Mouse (Mus musculus) adrenal gland, adult 2 months (tissue): ENCODE results near the gene Abcc6. TPM values are rescaled to one million over a fixed set of nuclear protein-coding genes. Genes with fewer than 3 reads are reported as not detected.
A peak's percentile ranks its signal among the peaks of the same experiment; 100 is the strongest.

Experiments
- DNase-seq: peaks from one replicate; pipeline ENCODE4 v3.0.0; 2021
- long read RNA-seq: library from polyadenylated mRNA; stranded (forward); transcript quantifications from one replicate; pipeline ENCODE4 v2.0.0, GENCODE M21; 2021
- polyA plus RNA-seq: library from polyadenylated mRNA; depleted of rRNA; stranded (reverse); fragments of >200 nt; gene quantifications from 2 replicates; pipeline ENCODE4 v1.2.3, GENCODE M21; 2012; rRNA removed
- total RNA-seq, 2 experiments: library from RNA; stranded (reverse); gene quantifications; 2 replicates each; pipeline ENCODE4 v1.2.3; 2021

Gene Abcc6
- total RNA-seq (under 1 TPM; 0.14 to 0.66 TPM), polyA plus RNA-seq (0.19 and 0.30 TPM in 2 replicates)
- long read RNA-seq, result 0 reads

GRCm38 (mm10) chr7:46030145-46030488 is at the start of gene Abcc6:
Gene Abcc6, minus strand, starts transcription at chr7:46030302.
- DNase-seq, result peak; percentile 45

GRCm38 (mm10) chr7:46077675-46078074 is 47.6 kb upstream of the Abcc6 start:
- DNase-seq, result no peak

- DNase-seq, result no peak
Observed at GRCm38 (mm10) chr7:46076844-46077243, 46.7 kb upstream of the Abcc6 start.

- no peak for DNase-seq
Observed at GRCm38 (mm10) chr7:46068831-46069230, 38.7 kb upstream of the Abcc6 start.

- no peak for DNase-seq
Observed at GRCm38 (mm10) chr7:46063296-46063695, 33.2 kb upstream of the Abcc6 start.

- DNase-seq, result no peak
Observed at GRCm38 (mm10) chr7:46061614-46062013, 31.5 kb upstream of the Abcc6 start.

- peak; percentile 60 for DNase-seq
Observed at GRCm38 (mm10) chr7:46060688-46061087, 30.6 kb upstream of the Abcc6 start.

GRCm38 (mm10) chr7:46058882-46059281 is 28.8 kb upstream of the Abcc6 start:
- DNase-seq, result no peak

- DNase-seq, result no peak
Observed at GRCm38 (mm10) chr7:46053566-46053965, 23.5 kb upstream of the Abcc6 start.

GRCm38 (mm10) chr7:46052161-46052821 is 22.2 kb upstream of the Abcc6 start:
- no peak for DNase-seq

GRCm38 (mm10) chr7:46049981-46050380 is 19.9 kb upstream of the Abcc6 start:
- DNase-seq, result no peak

GRCm38 (mm10) chr7:46047873-46048562 is 17.9 kb upstream of the Abcc6 start:
- DNase-seq, result no peak

GRCm38 (mm10) chr7:46045882-46046281 is 15.8 kb upstream of the Abcc6 start:
- DNase-seq, result peak; percentile 29

GRCm38 (mm10) chr7:46044106-46044505 is 14.0 kb upstream of the Abcc6 start:
- no peak for DNase-seq

GRCm38 (mm10) chr7:46039873-46040272 is 9.8 kb upstream of the Abcc6 start:
- DNase-seq, result no peak

GRCm38 (mm10) chr7:46037433-46037832 is 7.3 kb upstream of the Abcc6 start:
- DNase-seq, result no peak

GRCm38 (mm10) chr7:46035468-46035867 is 5.4 kb upstream of the Abcc6 start:
- no peak for DNase-seq

- no peak for DNase-seq
Observed at GRCm38 (mm10) chr7:46034991-46035390, 4.9 kb upstream of the Abcc6 start.

GRCm38 (mm10) chr7:46033870-46034337 is 3.8 kb upstream of the Abcc6 start:
- no peak for DNase-seq

- DNase-seq, result peak; percentile 98
Observed at GRCm38 (mm10) chr7:46033109-46033869, 3.2 kb upstream of the Abcc6 start, which contains the start of gene Nomo1. Gene Nomo1, plus strand, starts transcription at chr7:46033698.

- DNase-seq, result no peak
Observed at GRCm38 (mm10) chr7:46031075-46031474, 973 bp upstream of the Abcc6 start.

- DNase-seq, result no peak
Observed at GRCm38 (mm10) chr7:46029299-46030144, 580 bp downstream of the Abcc6 start.
